Mouse (Mus musculus): ENCODE results near the gene Wfdc3. TPM values are rescaled to one million over a fixed set of nuclear protein-coding genes. Genes with fewer than 3 reads are reported as not detected.

The Wfdc3 gene
- polyA plus RNA-seq, 1 experiment from 2014 or later, result 1.0 TPM

GRCm38 (mm10) chr2:164773229-164773988 is 27.7 kb upstream of the Wfdc3 start:
- H3K4me3 ChIP-seq, result no peak overlapping the region
- H3K4me2 ChIP-seq, result no peak overlapping the region
- peaks cover under 1% of the 10 kb centered on the region; the same call in 1 of the 2 replicates for H3K36me3 ChIP-seq
- H3K9ac ChIP-seq, result no peak overlapping the region
- H3K9me3 ChIP-seq, result no peaks in the 10 kb centered on the region
- peaks cover 26% of the 10 kb centered on the region for H3K4me1 ChIP-seq (replicated peaks)
- WGBS, result 77% methylated on average over 14 of the region's 14 CpGs
- no peak overlapping the region for H3K27ac ChIP-seq (replicated peaks)
- no peaks in the 10 kb centered on the region for H3K27me3 ChIP-seq
- ATAC-seq (ENCODE audit: low read depth), result no peak

GRCm38 (mm10) chr2:164771123-164771522 is 25.4 kb upstream of the Wfdc3 start:
- Histone ChIP-seq H3K4me1 (replicated peaks) (peaks cover 26% of the 10 kb centered on the region), H3K4me2 (peak overlapping the region; percentile 97), H3K9ac (peak overlapping the region; percentile 70; the same call in 1 of the 2 replicates), H3K27ac (replicated peaks) (no peak overlapping the region), H3K36me3 (peaks cover 24% of the 10 kb centered on the region), H3K9me3 (no peaks in the 10 kb centered on the region), H3K27me3 (no peaks in the 10 kb centered on the region), H3K4me3 (peak overlapping the region; percentile 67)
- no peak for ATAC-seq (ENCODE audit: low read depth)
- 83% methylated on average over 8 of the region's 8 CpGs for WGBS

GRCm38 (mm10) chr2:164770279-164770678 is 24.5 kb upstream of the Wfdc3 start:
- H3K9ac ChIP-seq, result peak overlapping the region; percentile 70
- peak overlapping the region; percentile 67 for H3K4me3 ChIP-seq
- 4% methylated on average over 15 of the region's 15 CpGs for WGBS

GRCm38 (mm10) chr2:164769258-164770037 is 23.7 kb upstream of the Wfdc3 start, which contains the start of gene Ube2c:
Ube2c (plus strand) TSS chr2:164769898.
- H3K4me3 ChIP-seq, result peak within 1 kb of the TSS; percentile 67
- no peaks in the 10 kb centered on the region for H3K9me3 ChIP-seq
- 2% methylated on average over 53 of the region's 53 CpGs for whole genome bisulfite sequencing
- 0 out of 2 replicates have a peak within 1 kb of the TSS, but pooled peaks have one; percentile 28 for H3K27ac ChIP-seq (replicated peaks)
- H3K27me3 ChIP-seq, result no peaks in the 10 kb centered on the region
- H3K36me3 ChIP-seq, result peaks cover 39% of the 10 kb centered on the region
- H3K9ac ChIP-seq, result peak within 1 kb of the TSS; percentile 70
- ATAC-seq (ENCODE audit: low read depth), result peak; percentile 100
- H3K4me2 ChIP-seq, result peak within 1 kb of the TSS; percentile 97
- peaks cover 26% of the 10 kb centered on the region for H3K4me1 ChIP-seq (replicated peaks)

More at GRCm38 (mm10) chr2:164770279-164770678, 24.5 kb upstream of the Wfdc3 start:
- Histone ChIP-seq H3K9me3 (no peaks in the 10 kb centered on the region), H3K27ac (replicated peaks) (no peak overlapping the region), H3K36me3 (peaks cover 32% of the 10 kb centered on the region), H3K4me1 (replicated peaks) (peaks cover 26% of the 10 kb centered on the region), H3K4me2 (peak overlapping the region; percentile 97), H3K27me3 (no peaks in the 10 kb centered on the region)
- peak; percentile 3; the same call in 1 of the 2 replicates for ATAC-seq (ENCODE audit: low read depth)

GRCm38 (mm10) chr2:164767812-164768540 is 22.2 kb upstream of the Wfdc3 start:
- Histone ChIP-seq H3K9ac (no peak overlapping the region), H3K36me3 (peaks cover 48% of the 10 kb centered on the region), H3K4me2 (no peak overlapping the region), H3K27me3 (no peaks in the 10 kb centered on the region), H3K4me1 (replicated peaks) (peaks cover 26% of the 10 kb centered on the region), H3K27ac (replicated peaks) (no peak overlapping the region), H3K4me3 (no peak overlapping the region), H3K9me3 (no peaks in the 10 kb centered on the region)
- WGBS, result 96% methylated on average over 15 of the region's 15 CpGs
- ATAC-seq (ENCODE audit: low read depth), result no peak

- ATAC-seq (ENCODE audit: low read depth), result no peak
- Histone ChIP-seq H3K4me3 (no peak overlapping the region), H3K4me2 (no peak overlapping the region), H3K9me3 (no peaks in the 10 kb centered on the region), H3K9ac (no peak overlapping the region), H3K4me1 (replicated peaks) (peaks cover 11% of the 10 kb centered on the region), H3K27me3 (no peaks in the 10 kb centered on the region), H3K36me3 (peaks cover 70% of the 10 kb centered on the region), H3K27ac (replicated peaks) (no peak overlapping the region)
- 81% methylated on average over 3 of the region's 3 CpGs for WGBS
These were observed 20.1 kb upstream of the Wfdc3 start for GRCm38 (mm10) chr2:164765841-164766240.

- ATAC-seq (ENCODE audit: low read depth), result no peak
These were observed 16.9 kb upstream of the Wfdc3 start for GRCm38 (mm10) chr2:164762593-164762992.

GRCm38 (mm10) chr2:164761971-164762370 is 16.2 kb upstream of the Wfdc3 start:
- Histone ChIP-seq H3K4me3 (no peak overlapping the region), H3K36me3 (peaks cover 93% of the 10 kb centered on the region), H3K4me2 (no peak overlapping the region), H3K9me3 (no peaks in the 10 kb centered on the region), H3K9ac (no peak overlapping the region), H3K27me3 (no peaks in the 10 kb centered on the region), H3K4me1 (replicated peaks) (no peaks in the 10 kb centered on the region), H3K27ac (replicated peaks) (no peak overlapping the region)
- 96% methylated on average over 4 of the region's 4 CpGs for WGBS
- ATAC-seq (ENCODE audit: low read depth), result no peak

More at GRCm38 (mm10) chr2:164762593-164762992, 16.9 kb upstream of the Wfdc3 start:
- H3K9me3 ChIP-seq, result no peaks in the 10 kb centered on the region
- WGBS, result 91% methylated on average over 7 of the region's 7 CpGs
- H3K9ac ChIP-seq, result no peak overlapping the region
- H3K4me3 ChIP-seq, result no peak overlapping the region
- H3K4me1 ChIP-seq (replicated peaks), result no peaks in the 10 kb centered on the region
- H3K27me3 ChIP-seq, result no peaks in the 10 kb centered on the region
- H3K36me3 ChIP-seq, result peaks cover 93% of the 10 kb centered on the region
- H3K4me2 ChIP-seq, result no peak overlapping the region
- no peak overlapping the region for H3K27ac ChIP-seq (replicated peaks)

- no peak for ATAC-seq (ENCODE audit: low read depth)
- no peaks in the 10 kb centered on the region for H3K4me1 ChIP-seq (replicated peaks)
- H3K4me3 ChIP-seq, result no peak overlapping the region
- peaks cover 93% of the 10 kb centered on the region for H3K36me3 ChIP-seq
- H3K9me3 ChIP-seq, result no peaks in the 10 kb centered on the region
- no peak overlapping the region for H3K4me2 ChIP-seq
- H3K9ac ChIP-seq, result no peak overlapping the region
- no peaks in the 10 kb centered on the region for H3K27me3 ChIP-seq
- WGBS, result 97% methylated on average over 2 of the region's 2 CpGs
- H3K27ac ChIP-seq (replicated peaks), result no peak overlapping the region
These were observed 15.8 kb upstream of the Wfdc3 start for GRCm38 (mm10) chr2:164761502-164761901.

- ATAC-seq (ENCODE audit: low read depth), result no peak
- H3K27ac ChIP-seq (replicated peaks), result no peak overlapping the region
- peaks cover 93% of the 10 kb centered on the region for H3K36me3 ChIP-seq
- no peaks in the 10 kb centered on the region for H3K4me1 ChIP-seq (replicated peaks)
- H3K9me3 ChIP-seq, result no peaks in the 10 kb centered on the region
- H3K9ac ChIP-seq, result no peak overlapping the region
- H3K4me3 ChIP-seq, result no peak overlapping the region
- no peaks in the 10 kb centered on the region for H3K27me3 ChIP-seq
- H3K4me2 ChIP-seq, result no peak overlapping the region
- WGBS, result 93% methylated on average over 4 of the region's 4 CpGs
These were observed 14.5 kb upstream of the Wfdc3 start for GRCm38 (mm10) chr2:164760059-164760833.

- Histone ChIP-seq H3K4me1 (replicated peaks) (no peaks in the 10 kb centered on the region), H3K9ac (no peak overlapping the region), H3K4me2 (no peak overlapping the region), H3K4me3 (no peak overlapping the region), H3K36me3 (peaks cover 100% of the 10 kb centered on the region), H3K9me3 (no peaks in the 10 kb centered on the region), H3K27ac (replicated peaks) (no peak overlapping the region), H3K27me3 (no peaks in the 10 kb centered on the region)
- 78% methylated on average over 1 of the region's 1 CpGs for WGBS
- no peak for ATAC-seq (ENCODE audit: low read depth)
These were observed 13.0 kb upstream of the Wfdc3 start for GRCm38 (mm10) chr2:164758692-164759091.
